Mouse (Mus musculus) liver, adult (tissue): ENCODE results near the gene Barx1.

ENCODE experiments used
- GATA4 ChIP-seq: IDR thresholded peaks from 2 replicates; pipeline ENCODE4 v1.6.1; 2014; ENCODE audit warnings: mild to moderate bottlenecking, low read length; ENCODE audit not compliant: insufficient replicate concordance

Gene Barx1

DNA sequence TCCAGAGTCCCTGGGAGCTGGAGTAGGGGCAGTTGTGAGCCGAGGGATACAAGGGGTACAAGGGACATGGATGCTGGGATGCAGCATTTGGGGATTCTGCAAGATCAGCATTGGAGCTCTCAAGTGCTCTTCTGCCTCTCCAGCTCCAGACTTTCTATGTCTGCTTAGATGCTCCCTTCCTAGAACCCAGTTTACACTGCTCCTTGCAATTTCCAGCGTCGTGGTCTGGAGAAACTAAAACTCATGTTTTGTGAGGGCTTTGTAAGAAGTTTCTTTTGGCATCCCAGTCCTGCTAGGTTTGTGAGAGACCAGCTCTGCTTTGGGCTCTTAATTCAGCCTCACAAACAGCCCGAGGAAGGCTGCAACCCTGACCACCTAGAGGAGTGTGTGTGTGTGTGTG, 4.7 kb downstream of the Barx1 start:
- TF ChIP-seq GATA4 = no peak

DNA sequence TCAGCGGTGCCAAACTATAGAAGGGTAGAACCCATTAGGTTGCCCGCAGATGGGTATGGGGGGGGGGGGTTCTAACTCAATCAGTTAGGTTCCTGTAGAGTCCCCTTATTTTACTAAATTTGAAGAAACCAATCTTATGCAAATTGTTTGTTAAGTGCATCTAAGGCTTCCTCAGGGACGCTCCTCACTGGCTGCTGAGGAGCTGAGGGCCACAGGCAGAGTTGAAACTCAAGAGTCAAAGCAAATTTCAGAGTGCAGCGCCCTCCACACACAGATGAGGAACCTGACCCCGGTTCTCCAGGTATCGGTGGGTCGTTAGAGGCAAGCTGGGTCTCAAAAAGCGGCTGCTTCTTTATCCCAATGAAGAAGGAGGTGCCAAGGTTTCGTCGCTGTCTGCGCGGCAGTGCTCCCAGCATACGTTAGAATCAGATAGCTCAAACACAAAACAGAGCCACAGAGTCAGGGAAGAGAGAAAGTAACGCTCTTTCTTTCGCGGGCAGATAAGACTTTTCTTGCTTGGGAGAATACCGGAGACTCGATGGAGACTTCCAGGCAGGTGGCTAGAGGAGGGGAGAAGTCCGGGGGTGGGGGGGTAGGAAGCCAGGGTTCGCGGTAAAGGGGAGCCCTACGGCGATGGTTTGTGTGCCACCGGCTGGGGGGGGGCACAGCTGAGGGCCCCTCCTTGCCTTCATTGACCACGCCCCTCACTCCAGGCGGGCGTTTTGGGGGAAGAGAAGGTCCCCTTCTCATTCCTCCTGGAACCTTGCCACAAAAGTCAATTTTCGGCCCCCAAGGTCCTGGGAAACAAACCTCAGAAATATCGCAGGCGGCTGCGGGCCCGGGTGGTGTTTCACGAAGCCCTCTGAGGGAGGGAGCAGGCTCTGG, 5.5 kb downstream of the Barx1 start:
- TF ChIP-seq GATA4 = no peak

DNA sequence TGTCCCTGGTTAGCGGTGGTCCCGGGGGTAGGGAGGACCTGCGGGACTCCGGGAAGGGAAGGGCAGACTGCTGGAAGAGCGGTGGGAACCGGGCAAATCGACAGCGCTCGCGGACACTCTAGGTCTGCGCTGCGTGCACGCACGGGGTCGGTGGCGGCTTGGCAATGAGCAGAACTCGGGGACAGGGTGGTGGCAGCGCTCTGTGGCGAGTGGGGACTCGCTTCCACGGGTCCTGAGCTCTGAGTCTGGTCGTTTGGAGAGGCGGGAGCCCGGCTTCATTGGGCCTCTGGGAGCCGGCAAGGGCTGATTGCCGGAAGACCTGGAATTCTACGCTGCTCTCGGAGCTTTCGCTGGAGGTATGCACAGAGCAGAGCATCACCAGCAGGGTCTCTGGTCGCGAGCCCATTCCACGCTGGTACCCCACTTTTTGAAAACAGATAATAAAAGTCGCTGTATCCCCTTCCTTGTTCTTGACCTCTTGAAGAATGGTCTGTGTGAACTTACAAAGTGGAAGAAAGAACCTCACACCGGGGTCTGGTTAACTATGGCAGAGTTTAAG, 6.3 kb downstream of the Barx1 start:
- TF ChIP-seq GATA4 = no peak

GRCm38 (mm10) chr13:48672312-48672840, 9.6 kb downstream of the Barx1 start:
- no peak for TF ChIP-seq GATA4

DNA sequence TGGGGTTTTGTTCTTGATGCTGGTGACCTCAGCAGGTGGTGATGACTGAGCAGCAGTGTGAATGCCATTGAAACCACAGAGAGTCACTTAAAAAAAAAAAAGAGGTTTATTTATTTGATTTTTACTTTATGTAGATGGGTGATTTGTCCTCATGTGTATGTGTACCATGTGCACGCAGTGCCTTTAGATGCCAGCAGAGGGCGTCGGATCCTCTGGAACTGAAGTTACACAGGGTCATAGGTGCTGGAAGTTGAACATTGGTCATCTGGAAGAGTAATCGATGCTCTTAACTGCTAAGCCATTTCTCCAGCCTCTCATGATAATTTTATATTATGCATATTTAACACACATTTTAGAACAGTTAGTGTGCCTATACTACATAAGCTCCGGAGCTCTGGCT, 11.8 kb downstream of the Barx1 start:
- TF ChIP-seq GATA4 = no peak

DNA sequence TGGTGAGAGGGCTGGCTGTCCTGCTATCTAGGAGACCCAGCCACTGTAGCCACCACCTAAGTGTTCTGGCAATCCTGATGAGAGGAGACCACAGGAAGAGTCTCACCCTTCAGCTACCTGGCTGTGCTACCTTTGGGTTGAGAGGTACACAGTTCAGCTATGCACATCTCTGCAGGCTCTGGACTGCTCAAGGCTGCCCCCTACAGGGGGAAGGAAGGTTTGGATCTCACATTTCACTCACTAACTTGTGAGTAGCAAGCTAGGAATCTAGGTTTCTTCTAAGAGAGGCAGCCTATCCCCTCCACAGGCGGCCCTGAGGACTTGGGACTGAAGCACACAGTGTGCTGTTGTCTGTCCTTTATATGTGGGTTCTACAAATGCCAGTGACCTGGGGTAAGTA, 16.6 kb downstream of the Barx1 start:
- no peak for TF ChIP-seq GATA4

GRCm38 (mm10) chr13:48686666-48687065, 23.9 kb downstream of the Barx1 start:
- TF ChIP-seq GATA4 = no peak

DNA sequence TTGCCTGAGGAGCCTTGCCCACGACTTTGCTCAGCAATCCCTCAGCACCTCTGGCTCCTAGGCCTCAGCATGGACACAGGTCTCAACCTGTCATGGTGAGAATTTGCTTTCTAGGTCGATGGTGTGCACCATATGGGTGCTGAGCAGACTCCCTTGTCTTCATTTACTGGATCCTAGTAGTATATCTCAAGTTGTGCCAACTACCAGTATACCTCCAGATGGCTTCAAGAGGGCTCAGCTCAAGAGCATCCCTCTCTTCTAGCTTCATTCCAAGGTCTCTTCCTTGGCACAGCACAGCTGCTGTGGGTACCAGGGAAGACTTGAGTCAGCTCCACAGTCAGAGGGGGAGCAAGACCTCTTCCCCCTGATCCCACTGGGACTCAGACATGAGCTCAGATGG, 29.2 kb downstream of the Barx1 start:
- TF ChIP-seq GATA4 = no peak

- no peak for TF ChIP-seq GATA4
These were observed 31.6 kb downstream of the Barx1 start for GRCm38 (mm10) chr13:48694090-48695064.

DNA sequence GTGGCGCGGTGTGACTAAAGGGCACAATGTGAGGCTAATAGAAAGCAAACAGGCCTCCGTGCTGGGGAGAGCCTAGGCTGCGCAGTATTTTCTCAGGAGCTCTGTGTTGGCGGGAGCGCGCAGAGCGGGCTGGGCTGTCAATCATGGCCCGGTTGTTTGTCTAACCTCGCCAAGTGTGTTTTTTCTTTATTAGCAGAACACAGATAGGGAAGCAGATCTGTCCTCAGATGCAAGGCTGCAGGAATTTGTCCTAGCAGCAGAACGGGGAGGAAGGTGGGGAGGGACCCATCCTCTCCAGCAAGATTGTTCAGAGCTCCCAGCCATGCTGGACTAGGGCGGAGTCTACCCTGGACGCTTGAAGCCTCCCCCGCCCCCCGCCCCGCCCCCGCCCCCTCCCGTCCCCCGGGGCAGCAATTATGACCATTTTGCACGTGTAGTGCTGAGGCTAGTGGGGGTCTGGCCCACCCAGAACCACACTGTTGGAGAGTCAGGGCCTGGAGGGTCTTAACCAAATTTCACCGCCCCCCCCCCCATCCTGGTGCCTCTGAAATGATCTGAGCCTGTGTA, 43.7 kb downstream of the Barx1 start:
- TF ChIP-seq GATA4 = no peak

DNA sequence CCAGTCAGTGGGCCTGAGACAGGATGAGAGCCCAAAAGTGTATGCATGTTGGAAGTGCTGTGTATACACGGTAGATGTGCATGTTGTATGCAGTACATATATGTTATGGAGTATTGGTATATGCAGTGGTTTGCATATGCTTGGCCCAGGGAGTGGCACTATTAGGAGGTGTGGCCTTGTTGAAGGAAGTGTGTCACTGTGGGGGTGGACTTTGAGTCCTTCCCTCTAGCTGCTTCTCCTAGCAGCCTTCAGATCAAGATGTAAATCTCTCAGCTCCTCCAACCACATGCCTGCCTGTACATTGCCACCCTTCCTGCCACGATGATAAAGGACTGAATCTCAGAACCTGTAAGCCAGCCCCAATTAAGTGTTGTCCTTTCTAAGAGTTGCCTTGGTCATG, 49.9 kb downstream of the Barx1 start:
- TF ChIP-seq GATA4 = no peak

- TF ChIP-seq GATA4 = no peak
These were observed 53.3 kb downstream of the Barx1 start for GRCm38 (mm10) chr13:48716075-48716474.
